Mouse (Mus musculus) naive thymus-derived CD4-positive, alpha-beta T cell, adult 2 months (primary cell): Measurements from ENCODE around the gene Apol7b.
"Not testable (repeated sequence)": the region's sequence is repeated elsewhere in the genome, so short reads cannot be mapped to it uniquely, and the experiment has no call there.

Experiments
- DNase-seq: peaks from one replicate; pipeline ENCODE4 v3.0.0-alpha.2; 2011; ENCODE audit warnings: low read depth

Apol7b gene

DNA sequence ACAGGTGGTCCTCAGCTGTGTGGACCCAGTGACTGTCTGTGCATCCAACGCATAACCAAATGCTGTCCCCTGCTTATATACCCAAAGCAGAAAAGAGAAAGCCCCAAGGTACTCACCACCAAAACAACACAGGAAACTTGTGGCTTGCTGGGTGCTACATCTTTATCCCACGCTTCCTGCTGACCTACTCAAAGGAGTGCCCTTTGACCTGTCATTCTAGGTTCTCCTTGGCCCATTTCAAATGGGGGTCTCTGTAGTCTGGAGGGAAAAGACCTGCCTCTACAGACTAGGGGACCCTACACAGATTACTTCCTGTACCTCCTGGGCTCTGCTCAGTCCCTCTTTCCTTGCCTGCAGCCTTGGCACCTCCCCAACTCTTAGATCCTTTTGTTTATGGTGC, at the start of gene Apol7b:
Apol7b (minus strand) TSS at position 101 of the 400 bp plus-strand sequence.
- DNase-seq = not testable (repeated sequence)

DNA sequence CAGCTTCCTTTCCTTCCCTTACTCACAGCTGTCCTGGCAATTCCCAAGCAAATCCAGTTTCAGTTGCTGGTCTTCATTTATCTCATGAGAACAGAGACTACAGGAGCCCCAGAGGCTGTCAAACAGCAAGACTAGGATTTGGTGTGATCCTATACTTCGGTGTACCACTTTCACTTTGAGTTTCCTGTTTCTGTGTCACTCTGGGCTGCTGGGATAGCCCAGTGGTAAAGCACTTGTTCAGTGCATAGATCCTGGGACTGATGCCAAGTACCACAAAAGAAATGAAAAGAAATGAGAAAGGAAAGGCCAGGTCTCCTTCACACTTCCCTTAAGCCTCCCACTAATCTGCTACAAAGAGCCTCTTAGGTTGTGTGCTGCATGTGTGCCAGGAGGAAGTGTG, 47.4 kb upstream of the Apol7b start:
- DNase-seq = not testable (repeated sequence)

DNA sequence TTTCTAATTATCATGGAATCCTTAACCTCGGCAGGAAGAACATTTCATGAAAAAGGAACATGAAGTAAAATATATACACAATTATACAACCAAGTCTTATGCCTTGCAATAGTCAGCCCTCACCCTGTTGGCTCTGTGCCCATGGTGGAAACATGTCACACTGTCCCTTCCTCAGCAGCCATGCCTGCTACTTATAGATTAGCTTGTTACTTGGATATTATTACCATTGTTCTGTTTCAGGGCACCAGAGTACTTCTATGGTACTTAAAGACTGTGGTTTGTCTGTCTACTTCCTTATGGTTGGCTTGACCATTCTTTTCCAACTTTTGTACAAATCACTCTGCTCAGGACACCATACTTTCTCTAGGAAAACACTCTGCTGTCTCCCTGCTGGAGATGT, 45.9 kb upstream of the Apol7b start:
- not testable (repeated sequence) for DNase-seq

DNA sequence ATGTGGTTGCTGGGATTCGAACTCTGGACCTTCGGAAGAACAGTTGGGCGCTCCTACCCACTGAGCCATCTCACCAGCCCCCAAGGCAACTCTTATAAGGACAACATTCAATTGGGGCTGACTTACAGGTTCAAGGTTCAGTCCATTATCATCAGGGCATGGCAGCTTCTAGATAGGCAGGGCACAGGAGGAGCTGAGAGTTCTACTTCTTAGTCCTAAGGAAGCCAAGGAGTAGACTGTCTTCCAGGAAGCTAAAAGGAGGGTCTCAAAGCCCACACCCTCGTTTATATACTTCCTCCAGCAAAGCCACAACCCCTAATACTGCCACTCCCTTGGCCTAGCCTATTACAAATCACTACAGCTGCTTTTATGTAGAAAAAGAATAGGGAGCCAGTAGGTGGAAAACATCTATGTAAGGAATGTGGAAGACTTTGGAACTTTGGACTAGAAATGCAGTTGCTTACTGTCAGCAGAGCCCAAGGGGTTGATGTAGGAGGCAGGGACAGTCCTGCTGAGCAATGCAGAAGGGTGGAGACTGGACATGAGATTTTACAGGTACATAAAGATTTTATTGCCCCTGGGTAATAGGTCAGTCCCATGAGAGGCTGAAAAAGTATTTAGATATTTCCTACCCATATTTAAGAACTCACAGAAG, 35.0 kb upstream of the Apol7b start:
- DNase-seq = no peak

DNA sequence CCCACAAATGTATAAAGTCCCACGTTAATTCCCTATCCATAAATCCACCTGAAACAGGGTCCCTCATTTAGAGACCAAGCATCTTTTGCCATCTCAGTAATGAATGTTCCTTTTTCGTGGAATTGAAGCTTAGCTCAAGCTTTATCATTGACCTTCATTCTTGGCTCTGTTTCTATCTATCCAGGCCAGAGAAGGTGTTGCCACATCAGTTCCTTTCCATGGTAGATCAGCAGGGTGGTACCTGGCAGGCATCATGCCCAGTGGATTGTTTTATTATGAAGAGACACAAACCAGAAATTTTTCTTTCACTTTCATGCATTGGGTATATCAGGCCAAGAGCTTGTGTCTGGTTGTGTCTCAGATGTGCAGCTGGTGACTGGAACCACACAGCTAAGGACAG, 29.4 kb upstream of the Apol7b start, which contains the start of gene Apol10a:
Apol10a (plus strand) TSS at position 355 of the 400 bp plus-strand sequence.
- not testable (repeated sequence) for DNase-seq

DNA sequence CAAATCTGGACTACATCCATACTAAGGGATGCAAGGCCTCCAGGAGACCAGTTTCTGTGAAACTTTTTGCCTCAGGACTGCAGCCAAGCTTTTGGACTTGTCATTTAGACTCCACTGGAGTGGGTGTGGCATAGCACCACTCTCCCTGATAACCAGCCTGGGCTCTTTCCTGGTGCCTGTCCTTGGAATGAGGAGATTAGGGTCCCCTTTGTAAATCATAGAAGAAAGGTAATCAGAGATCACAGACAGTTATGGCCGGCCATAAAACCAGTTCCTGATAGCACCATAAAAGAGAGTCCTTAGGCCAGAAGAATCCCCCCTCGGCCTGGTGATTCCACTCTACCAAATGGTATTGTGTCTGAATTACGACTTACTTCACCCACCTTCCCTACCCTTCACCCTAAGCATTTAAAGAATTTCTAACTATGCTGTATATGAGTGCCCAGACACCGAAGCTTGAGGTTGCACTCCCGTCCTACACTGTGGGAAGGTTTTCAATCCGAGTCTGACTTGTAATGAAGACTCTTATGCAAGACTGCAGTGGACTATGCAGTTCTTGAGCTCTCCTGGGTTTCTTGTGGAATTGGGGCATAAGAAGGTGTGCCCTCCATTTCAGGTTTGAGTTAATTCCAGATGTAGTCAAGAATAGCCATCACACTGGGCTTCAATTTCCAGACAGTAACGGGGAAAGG, 27.6 kb upstream of the Apol7b start:
- DNase-seq = not testable (repeated sequence)

DNA sequence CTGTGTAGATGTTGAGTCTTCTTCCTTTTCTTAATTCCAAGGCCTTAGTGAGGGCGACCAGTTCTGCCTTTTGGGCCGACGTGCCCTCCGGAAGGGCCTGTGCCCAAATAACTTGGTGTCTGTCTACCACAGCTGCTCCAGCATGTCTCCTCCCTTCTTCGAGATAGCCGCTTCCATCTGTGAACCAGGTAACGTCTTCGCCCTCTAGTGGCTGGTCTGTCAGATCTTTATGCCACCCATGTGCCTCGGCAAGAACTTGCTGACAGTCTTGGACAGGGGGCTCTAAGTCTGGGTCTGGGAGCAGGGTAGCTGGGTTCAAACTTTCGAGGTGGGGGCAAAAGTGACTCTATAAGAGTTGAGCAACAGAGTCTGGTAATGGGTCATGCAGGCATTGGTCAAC, 2.6 kb upstream of the Apol7b start:
- peak; percentile 15 for DNase-seq

DNA sequence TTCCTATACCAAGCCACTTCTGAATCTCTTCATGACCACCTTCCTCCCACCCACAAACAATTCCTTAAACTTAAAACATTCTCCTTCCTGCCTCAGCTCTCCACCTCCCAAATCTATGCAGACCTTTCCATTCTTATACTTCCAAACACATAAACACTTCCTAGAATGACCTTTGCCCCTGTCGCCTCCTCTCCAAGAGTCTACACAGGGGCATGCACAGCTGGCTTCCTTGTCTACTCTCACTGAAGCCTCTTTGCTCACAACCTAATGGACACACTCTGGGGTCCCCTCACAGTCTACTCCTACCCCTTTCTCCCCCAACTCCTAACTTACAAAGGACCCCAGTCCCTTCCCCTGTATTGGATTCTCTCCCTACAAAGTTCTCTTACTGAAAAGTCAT, 1.6 kb downstream of the Apol7b start:
- not testable (repeated sequence) for DNase-seq

DNA sequence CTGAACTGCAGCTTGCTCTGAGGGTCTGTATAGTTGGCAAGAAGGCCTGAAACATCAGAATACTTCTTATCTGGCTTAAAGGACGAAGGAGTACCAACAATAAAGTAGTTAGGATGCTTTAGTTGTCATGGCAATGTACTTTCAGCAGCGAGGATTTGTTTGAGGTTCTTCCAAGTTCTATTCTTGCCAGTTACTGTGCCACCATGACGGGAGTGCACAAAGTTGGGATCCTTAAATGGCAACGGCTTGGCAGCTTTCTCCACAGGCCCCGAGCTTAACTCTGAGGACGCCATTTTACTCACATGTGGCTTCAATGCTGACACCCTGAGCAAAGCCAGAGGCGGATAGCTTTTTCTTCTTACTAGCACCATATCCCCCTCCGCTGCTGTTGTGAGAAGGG, 2.5 kb downstream of the Apol7b start:
- not testable (repeated sequence) for DNase-seq

DNA sequence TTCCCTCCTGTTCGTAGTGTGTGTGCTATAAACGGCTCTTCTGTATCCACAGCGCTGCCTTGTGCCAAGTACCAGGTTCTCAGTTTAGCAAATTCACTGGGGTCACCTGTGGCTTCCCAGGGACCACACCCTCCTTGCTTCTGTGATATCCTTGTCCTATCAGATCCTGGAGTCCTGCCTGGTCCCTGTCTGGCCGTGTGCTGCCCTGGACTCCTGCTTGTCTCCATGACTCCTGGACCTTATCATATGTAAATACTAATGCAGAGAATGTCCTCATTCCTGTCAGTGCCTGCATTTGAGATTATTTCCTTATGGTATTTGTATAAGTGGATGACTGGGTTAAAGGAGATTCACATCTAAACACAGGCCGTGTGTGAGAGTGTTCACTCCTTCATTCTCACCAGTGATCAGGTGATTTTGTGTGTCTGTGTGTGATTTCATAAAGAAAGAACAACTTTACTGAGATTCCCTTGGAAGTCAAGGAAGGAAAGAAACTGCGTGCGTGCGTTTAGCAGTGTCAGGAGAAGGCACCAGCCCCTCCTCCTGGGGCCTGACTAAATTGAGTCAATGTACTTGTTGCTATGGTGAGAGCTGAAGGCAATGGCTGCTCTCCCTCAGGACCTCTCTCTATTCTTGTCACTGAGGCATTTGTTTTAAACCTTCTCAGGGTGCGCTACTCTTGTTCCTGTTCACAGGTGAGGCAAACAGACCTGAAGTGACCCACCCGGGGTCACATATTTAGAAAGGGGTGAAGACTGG, 18.4 kb downstream of the Apol7b start:
- not testable (repeated sequence) for DNase-seq

DNA sequence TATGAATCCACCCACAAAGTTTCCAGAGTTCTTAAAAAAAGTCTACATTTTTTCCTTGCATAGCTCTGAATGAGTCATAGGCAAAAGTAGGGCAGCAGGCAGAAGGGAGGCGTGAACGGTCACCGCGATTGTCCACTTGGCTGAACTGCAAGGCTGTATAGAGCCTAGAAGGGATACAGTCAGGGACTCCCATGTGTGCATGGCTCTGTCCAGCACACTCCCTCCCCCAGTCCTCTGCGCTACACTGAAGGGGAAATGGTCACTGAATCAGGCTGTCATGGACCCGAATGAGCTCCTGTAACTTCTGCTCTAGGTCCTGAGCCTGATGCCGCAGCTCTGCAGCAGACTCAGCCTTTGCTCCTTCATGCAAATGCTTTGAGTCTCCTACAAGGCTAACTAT, 24.4 kb downstream of the Apol7b start:
- not testable (repeated sequence) for DNase-seq

DNA sequence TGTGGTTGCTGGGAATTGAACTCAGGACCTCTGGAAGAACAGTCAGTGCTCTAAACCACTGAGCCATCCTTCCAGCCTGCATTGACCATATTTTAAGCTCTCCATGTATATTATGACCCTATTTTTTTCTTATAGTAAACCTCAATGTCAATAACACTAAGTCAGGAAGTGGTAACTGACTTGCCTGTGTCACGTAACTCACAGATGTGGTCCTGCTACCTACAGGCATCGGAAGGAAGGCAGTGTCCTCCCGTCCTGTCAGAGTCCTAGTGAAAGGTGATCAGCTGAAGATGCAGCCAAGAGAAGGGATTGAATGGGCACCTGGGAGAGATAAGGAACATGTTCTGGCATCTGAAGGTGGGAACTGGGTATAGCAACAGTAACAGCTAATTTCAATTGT, 27.6 kb downstream of the Apol7b start:
- not testable (repeated sequence) for DNase-seq

DNA sequence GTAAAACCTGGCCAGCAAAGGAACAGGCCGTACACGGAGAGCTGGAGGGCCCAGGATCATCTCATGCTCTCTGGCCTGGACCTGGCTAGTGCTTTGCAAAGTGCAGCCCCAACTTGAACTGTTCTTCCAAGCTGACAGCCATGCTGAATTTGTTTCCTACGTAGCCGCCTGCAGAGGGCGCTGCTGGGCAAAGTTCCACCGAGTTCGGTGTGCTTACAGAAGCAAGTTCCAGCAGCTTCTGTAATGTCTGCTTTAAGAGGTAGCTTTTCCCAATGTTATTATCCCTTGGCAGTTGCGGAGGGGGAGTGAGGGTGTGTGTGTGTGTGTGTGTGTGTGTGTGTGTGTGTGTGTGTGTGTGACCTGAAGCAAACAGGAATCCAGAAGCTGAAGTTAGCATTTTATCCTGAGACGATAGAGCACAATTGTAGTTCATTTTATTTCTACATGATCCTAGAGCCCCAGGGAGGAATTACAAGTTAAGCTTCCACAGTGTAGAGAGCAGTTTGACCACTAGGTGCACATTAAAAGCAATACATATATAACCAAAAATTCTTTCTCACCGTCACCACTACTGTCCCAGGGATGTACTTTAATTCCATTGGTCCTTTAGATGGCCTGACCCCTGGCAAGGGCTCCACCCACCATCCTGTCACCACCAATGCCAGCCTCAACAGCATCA, 30.5 kb downstream of the Apol7b start:
- DNase-seq = not testable (repeated sequence)

DNA sequence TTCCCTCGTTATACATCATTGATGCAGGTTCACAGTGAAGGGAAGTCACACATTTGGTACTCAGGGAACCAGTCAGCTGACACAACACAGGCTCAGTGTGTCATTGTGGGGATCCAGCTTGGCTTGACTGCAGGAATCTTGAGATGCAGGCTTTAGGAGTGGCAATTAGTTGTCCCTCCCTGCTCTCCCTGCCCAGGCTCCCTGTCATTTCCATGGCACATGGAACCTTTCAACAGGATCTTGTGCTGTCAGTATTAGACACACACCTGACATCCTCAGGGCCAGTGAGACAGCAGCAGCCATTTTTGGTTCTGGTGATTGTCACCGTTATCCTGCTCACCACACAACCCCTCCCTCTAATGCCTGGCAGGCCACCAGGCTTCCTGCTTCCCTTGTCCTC, 31.6 kb downstream of the Apol7b start:
- DNase-seq = not testable (repeated sequence)

DNA sequence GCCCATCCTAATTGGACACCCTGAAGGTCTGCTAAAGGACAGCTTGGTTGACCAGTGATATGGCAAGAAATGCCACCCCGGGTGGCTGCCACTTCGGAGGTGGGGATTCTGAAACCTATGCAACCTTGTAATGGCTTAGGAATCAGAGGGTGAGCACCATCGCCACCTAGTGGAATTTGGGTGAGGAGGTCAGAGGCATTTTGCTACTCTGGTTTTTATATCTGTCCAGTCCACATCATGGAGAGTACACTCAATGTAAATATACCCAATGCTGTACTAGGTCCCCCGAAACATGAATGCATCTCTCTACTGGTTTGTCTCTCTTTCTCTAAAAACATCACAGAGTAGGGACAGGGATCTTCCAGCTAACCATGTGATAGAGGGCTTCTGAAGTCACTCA, 34.6 kb downstream of the Apol7b start:
- peak; percentile 34 for DNase-seq

DNA sequence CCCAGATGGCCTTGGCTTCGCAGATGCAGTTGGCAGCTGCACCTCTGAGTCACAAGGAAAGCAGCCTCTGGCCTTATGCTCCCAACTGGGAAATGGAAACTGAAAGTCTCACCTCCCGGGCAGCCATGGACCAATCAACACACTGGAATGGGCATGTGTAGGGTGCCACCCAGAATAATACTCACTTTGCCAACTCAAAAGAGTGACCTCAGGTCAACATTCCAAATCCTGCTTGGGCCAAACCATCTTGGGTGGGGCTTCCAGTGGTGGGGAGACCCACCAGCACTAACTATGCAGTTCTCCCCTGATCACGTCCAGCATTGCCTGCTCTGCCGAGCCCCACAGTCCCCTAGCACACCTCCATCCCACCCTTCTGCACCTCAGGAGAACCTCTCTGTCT, 36.3 kb downstream of the Apol7b start, which contains the start of gene Apol9a:
Apol9a (minus strand) TSS at position 101 of the 400 bp plus-strand sequence.
- DNase-seq = not testable (repeated sequence)

DNA sequence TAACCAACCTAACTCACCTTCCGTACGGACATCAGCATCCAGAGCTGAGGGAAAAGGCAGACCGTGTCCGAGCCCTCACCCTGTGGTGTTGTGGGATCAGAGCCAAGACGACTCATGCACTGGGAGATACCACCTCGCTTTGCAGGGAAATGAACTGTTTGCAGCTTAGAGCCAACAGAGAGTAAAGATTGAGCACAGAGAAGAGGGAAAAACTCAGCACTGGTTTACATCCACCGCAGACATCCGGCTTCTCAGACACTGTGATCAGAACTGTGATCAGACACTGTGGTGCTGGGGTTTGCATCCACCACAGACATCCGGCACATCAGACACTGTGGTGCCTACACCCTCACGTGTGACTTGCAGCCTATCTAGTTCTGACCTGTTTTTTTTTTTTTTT, 40.9 kb downstream of the Apol7b start:
- DNase-seq = peak; percentile 72

DNA sequence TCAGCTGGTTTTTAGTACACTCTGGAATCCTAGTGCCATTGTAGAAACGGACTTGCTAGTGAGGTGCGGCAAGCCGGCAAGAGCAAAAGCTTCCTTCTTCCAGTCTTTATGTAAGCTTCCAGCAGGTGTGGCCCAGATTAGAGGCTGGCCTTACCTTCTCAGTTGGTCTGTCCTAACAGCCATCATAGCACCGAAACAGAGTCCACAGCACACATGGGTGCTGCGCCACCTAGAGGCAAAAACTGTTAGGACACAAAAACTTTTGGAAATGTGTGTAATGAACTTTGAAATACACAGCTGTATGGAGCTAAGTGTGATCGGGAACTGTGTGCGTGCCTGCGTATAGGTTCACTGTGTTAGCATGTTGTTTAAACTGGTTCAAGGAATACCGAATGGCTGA, 48.3 kb downstream of the Apol7b start, which contains the start of gene Apol7a:
Apol7a (minus strand) TSS at position 84 of the 400 bp plus-strand sequence.
- peak; percentile 28 for DNase-seq

DNA sequence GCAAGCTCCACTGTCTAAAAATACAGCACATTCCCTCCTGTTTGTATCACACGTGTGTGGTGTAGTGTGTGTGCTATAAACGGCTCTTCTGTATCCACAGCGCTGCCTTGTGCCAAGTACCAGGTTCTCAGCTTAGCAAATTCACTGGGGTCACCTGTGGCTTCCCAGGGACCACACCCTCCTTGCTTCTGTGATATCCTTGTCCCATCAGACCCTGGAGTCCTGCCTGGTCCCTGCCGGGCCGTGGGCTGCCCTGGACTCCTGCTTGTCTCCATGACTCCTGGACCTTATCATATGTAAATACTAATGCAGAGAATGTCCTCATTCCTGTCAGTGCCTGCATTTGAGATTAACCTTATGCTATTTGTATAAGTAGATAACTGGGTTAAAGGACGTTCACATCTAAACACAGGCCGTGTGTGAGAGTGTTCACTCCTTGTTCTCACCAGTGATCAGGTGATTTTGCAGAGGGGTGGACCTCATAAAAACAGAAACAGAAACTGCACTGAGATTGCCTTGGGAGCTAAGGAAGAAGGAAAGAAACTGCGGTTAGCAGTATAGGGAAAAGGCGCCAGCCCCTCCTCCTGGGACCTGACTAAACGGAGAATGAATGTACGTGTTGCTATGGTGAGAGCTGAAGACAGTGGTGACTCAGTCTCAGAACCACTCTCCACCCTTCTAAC, 49.7 kb downstream of the Apol7b start:
- not testable (repeated sequence) for DNase-seq

DNA sequence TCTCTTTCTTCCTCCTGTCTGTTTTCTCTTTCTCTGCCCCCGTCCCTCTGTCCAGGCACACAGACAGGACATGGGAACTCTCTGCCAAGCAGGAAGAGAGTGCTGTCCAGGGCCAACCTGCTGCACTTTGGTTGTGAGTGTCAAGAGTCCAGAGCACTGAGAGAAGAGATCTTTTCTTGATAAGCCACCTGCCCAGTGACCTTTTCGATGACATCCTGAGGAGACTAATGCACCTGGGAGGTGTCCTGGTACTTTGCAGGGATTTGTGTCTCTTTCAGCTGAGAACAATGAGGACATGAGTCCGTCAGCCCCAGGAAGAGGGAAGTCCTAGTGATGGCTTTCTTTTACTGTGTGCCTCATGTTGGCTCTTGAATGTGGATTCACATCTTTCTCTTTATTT, 53.5 kb downstream of the Apol7b start:
- DNase-seq = not testable (repeated sequence)

DNA sequence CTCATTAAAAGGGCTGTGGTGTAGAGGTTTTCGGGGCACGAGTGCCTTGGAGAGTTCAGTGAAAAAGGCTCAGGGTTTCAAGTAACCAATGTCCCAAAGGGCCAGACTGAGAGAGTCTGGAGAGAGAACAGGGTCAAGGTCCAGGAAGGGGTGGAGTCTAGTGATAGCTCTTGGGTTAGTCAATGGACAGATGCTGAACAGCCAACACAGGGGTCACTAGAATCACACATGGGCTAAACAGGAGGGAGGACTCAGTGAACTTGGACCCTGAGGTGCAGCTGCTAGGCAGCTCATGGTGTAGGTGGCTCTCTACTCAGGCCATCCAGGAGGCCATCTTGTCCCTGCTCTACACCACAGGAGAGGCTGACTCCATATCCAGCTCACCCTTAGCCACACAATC, 59.8 kb downstream of the Apol7b start:
- no peak for DNase-seq
